Mouse (Mus musculus) brain, embryonic 18.5 days (tissue): ENCODE measurements around the gene Ubald2.

Experiments
- DNase-seq: peaks from one replicate; pipeline ENCODE4 v3.0.0-alpha.2; 2012; ENCODE audit warnings: low read depth, low spot score

Gene Ubald2

DNA sequence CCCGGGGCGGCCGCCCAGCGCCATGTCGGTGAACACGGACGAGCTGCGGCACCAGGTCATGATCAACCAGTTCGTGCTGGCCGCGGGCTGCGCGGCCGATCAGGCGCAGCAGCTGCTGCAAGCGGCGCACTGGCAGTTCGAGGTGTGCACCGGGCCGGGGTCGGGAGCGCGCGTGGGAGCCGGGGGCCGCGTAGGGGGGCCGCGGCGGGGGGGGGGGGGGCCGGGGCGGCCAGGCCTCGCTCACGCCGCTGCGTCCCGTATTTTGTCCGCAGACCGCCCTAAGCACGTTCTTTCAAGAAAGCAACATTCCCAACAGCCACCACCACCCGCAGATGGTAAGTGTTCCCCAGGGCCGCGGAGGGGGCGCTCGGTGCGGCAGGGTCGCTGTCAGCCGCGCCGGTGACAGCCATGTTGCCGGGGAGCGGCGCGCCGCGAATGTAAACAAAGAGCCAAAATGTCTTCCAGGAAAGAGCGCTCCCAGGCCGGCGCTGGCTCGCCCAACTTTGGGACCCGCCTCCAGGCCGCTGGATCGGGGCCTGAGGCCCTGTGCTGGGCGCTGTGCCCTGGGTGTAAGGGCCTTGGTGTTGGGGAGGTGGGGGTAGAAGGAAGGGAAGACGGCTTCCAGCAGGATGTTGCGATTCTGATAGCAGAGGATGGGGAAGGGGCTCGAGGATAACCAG, 533 bp downstream of the Ubald2 start:
- no peak for DNase-seq

DNA sequence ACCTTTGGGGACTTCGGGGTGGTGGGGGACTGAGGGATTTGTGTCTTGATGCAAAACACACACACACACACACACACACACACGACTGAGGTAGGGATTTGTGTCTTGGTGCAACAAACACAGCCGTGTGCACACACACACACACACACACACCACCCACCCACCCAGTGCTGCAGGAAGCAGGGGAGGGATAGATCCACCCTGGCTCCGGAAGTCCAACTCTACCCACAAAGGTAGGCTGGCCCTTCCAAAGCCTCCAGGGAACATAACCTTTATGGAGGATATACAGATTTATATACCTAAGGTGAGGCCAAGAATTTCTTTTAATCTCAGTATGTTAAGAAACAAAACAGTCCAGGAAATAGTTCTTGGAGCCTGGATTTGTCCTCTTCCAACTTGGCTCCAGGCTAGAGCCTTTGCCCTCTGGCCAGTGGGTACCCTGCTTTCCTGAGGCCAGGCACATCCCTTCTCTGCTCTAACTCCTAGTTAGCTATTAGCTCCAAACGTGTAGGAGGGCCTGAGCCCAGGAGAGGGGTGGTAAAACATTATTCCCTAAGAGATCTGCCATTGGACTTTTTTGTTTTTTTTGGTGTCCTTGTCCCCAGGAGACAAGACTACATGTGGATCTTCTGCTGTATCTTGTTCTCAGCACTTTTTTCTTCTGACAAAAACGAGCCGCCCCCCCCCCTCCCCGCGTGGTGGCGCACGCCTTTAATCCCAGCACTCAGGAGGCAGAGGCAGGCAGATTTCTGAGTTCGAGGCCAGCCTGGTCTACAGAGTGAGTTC, 1.3 kb downstream of the Ubald2 start:
- DNase-seq: no peak

DNA sequence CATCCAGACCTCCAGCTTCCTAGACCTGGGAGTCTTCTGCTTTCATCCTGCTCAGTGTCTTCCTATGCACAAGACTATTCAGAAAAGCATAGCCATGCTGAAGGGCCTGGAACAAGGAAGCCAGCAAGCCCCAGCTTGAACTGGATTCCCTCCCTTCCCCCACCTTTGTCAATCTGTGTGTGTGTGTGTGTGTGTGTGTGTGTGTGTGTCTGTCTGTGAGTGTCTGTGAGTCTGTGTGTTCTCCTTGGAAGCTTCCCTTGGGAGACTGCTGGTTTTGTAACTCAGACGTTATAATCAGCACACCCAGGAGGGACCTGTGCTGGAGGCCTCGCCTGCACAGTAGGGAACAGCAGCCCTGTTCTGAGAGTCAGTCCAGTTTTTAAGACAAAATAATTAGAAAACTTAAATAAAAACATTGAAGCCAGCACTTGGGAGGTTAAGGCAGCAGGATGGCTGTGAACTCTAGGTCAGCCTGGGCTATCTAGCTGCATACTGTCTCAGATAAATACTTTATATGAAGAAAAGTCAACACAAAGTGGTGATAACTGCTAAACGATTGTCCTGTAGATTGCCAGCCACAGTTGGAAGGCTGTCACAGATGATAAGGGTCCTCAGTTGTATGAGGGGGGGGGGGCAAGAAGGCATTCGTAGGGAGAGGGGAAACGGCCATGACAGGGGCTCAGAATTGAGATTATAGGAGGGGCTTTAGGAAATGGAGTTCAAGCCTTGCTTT, 2.3 kb downstream of the Ubald2 start:
- DNase-seq: no peak

DNA sequence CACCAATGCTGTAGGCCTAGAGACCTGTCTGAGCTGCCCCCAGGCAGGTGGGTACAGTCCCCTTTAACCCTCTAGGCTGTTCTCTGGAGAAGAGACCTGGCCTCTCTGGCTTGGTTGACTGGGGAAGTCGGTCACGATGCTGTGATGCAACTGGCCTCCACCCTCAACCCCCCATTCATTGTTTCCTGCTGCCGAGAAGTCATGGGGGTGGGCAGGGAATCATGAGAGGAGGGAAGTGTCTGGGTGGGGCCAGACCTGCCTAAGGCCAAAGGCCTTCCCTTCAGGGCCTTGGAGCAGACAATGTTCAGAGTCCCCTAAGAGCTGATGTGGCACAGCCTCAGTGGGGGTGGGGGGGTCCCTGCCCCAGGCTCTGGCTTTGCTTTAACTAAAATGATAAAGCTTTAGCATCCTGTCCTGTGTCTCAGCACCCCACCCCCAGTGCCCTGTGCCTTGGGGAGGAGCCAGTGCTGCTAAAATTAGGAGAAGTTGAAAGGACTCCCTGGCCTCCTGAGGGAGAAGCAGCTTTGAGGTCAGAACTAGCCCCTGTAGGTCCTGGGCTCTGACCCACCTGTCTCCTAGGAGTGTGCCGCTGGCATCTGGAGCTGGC, 2.9 kb downstream of the Ubald2 start:
- DNase-seq: no peak

DNA sequence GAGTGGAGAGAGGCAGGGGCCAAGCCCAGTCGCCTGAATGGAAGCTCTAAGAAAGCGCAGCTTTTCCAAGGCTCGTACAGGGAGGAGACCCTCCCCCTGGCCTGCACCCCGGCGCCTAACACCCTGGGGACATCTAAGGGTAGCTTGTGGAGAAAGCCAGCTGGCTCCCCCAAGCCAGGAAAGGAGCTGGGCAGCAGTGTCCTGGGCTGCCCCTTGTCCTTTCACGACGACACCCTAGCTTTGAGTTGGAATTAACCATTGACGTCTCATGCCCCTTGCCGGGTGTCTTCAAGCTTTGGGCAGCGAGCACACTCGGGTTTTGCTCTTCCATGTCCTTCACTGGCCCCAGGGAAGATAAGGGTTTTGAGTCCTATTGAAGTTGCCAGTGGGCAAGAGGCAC, 3.6 kb downstream of the Ubald2 start:
- DNase-seq: no peak

DNA sequence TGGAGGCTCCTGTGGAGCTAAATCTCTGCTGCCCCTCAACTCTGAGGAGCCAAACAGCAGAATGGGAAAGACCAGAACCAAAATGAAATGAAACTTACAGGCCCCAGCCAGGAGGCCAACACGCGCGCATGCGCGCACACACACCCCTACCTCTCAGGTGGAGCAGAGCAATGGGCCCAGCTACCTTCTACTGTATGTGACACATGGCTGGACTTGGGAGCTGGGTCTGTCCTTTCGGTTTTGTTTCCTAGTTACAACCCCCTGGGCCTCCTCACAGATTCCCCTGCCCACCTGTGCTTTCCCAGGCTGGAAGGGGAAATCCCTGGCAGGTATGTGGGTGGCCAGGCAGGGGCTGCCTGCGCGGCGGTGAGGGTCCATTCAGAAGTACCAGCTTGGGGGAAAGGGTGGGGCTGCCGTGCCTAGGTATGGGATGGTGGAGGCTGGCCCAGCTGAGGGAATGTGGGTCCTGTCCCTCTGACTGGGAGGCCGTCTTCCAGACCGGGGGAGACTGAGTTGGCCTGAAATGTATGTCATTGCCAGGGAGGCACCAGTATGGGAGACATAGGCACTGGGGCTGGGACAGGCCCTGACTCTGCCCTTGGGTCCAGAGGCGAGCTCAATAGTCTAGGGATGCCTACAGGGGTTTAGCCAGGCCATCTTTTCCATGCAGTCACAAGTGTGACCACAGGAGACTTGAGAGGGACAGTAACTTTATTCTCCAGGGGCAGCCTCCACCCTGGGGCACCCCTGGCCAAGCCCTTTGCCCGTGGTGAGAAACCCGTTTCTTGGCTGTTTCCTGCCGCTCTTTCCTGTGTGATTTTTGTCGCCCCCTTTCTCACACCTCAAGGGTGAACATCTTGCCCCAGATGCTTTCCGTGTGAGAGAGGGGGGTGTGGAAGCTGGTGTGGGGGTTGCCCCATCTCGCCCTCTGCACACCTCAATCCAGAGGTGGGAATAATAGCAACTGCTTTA, 5.7 kb downstream of the Ubald2 start:
- no peak for DNase-seq

DNA sequence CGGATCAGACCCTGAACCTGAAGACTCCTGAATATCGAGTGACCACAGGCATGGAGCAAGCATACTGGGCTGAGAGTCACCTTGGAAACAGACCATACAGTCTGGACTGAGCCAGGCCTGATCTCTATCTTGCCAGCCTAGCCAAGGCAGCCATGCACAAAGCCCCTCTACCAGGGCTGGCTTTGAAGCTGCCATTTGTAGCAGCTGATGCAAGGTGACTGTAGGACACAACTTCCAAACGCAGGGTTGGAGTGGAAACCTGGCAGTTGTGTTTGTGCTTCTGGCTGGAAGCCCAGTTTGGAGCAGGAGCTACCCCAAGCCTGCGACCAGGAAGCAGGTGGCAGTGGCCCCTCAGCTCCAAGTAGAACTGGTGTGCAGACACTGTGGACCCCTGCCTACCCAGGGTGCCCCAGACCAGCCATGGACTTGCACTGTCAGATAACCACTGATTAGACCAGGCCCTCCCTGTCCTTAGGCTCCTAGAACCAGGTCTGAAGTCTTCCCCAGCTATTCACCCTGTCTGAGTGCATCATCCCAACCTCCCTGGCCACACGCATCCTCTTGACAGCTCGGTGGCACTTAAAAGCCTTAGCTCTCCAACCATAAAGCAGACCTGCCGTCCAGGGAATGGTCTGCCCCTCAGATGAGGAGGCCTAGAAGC, 6.6 kb downstream of the Ubald2 start:
- DNase-seq: no peak

DNA sequence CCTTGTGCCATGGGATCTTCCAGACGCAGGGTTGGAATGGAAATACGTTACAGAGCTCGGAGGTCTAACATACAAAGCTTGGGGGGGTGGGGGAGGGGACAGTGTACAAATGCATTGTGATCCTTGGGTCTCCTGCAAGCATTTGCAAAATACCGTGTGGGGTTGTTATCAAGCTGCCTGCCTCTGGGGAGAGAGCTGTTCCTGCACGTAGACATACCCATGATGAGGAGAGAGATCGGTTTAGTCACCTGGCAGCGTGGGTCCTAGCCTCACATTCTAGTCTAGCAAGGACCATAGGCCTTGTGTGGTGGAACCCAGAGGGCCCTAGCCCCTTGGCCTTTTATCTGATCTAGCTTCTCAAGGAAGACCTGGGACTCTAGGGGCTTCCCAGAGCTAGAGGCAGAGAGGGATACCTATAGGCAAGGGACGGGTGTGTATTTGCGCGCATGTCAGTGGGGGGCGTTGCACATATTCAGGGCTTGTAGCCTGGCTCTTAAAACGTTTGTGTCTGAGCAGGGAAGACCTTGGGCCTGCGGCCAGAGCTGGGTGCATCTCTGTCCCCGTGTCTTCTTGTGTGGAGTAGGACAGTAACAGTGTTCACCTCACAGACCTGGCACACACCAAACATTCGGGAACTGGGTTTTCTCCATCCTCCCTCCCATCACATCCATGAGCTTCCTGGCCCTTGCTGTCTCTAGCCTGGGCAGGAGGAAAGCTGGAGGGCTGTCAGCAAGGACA, 8.4 kb downstream of the Ubald2 start:
- no peak for DNase-seq

DNA sequence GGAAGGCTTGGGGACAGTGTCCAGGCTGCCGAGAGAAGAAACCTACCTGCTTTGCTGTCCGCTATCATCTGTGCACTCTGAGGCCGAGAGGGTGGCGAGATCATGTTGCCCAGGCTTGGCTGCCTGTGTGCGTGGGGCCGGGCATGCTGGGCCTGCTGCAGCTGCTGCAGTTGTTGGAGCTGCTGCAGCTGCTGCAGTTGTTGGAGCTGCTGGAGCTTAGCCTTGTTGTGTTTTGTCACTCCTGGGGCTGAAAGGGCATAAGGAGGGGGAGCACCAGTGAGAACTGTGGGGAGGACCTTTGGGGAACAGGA, 8.9 kb downstream of the Ubald2 start:
- DNase-seq: no peak

DNA sequence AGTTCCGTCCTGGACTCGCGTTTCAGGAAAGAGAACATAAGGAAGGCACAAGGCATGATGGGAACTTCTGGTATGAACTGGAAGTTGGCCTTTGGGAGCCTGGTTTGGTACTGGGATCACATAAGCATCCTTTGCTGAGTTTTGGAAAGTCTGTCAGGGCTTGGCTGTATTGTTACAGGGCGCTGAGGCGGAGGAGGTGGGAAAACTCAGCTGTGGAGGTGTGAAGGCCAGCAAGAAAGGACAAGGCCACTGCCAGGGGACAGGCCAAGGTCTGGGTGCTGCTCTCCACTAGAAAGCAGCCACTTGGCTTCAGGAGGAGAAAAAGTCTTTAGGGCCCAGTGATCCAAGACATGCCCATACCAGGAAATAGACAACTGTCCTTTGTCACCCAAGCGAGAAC, 9.4 kb downstream of the Ubald2 start:
- DNase-seq: no peak

DNA sequence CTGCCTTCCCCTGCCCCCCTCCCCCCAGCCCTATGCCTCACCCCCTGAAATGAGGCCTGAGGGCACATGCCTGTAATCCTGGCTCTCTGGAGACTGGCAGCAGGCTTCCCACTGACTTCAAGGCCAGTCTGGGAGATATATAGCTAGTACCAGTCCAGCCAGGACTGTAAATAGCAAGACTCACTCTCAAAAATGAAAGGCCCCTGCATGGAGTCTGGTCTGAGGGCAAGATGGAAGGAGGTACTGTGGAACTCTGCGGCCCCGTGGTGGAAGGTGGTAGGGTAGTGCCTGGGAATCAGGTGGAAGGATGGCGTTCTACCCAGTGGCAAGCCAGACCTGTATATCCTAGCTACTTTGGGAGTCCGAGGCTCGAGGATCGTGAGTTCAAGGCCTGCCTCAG, 10.0 kb downstream of the Ubald2 start:
- DNase-seq: no peak

DNA sequence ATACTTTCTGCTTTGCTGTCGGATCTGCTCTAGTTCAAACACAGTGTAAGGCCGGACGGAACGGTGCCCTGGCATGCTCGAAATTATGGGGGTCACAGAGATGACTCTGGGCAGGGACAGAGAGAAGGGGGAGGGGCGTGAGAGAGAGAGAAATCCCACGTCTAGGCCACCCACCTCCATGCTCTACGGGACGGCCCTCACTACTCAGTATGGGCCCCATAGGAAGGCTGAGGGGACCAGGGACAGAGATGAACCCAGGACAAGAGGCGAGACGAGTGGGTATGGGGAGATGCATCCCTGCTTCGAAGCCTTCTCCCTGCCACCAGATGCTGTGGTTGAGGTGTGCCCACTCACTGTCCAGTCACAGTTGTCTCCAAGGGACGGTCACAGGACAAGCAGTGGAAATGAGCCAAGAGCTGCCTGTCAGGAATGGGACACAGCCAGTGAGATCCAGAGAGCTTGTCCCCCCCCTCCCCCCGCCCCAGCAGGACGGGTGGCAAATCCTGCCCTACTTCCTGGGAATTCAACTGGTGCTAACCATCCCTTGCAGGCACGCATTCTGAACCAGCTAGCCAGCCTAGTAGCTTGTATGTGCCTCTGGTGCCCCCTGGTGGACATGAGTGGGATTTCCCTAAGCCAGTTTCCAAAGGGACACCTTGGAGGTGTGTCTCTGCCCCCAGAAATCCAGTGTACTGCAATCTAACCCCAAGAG, 11.9 kb downstream of the Ubald2 start:
- DNase-seq: peak; percentile 55

DNA sequence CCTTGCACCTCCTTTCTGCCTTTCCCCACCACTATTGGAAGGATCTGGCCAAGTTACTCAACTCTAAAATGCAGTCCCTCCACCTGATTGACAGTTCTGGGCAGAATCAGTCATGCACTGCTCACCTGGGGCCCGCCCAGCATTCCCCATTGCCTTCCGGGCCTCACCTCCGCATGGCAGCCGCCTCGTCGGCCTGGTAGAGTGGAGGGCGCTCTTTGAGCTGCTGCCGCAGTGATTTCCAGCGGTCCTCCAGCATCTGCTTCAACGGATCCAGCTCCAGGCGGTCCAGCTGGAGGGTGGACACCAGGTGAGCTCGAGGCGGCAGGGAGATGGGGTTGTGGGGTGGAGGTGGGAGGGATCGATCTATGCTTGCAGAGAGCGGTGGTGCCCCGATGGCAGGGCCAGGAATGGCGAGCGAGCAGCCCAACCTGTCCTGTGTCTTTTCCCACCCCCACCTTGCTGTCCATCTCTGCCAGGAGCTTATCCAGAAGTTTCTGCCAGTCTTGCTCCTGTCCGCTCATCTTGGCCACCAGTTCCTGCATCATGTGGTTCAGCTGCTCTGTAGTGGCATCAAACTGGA, 12.5 kb downstream of the Ubald2 start:
- DNase-seq: no peak

DNA sequence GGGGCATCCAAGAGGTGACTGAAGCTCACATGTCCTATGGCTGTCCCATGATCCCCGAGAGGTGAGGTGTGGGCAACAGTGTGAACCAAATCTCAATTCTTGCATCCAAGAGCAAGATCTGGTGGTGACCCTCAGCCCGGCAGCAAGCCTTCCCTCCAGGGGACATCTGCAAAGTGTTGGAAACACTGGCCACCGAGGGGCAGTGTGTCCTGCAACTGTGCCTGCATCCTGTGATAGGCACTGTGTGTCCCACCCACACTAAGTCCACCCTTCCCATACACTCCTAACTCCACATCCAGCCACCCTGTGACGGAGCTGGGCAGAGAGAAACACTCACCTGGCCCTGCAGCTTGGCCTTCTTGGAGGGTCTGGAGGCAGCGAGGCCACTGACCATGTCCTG, 13.9 kb downstream of the Ubald2 start:
- DNase-seq: no peak

DNA sequence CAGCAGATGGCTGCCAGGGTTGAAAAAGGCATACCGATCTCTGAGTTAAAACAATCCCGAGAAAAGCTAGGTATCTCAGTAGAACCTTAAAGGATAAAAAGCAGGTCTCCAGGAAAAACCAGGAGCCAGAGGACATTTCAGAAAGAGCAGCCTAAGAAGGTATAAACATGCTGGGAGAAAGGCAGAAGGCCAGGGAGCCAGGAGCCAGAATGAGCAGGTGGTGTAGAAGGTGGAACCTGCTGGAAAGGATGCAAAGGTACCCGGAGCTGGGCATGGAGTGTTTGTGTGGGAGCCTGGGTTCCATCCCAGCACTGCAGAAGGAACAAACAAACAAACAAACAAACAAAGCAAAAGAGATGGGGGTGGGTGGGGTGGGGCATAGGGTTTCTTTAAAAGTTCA, 15.4 kb downstream of the Ubald2 start:
- no peak for DNase-seq

DNA sequence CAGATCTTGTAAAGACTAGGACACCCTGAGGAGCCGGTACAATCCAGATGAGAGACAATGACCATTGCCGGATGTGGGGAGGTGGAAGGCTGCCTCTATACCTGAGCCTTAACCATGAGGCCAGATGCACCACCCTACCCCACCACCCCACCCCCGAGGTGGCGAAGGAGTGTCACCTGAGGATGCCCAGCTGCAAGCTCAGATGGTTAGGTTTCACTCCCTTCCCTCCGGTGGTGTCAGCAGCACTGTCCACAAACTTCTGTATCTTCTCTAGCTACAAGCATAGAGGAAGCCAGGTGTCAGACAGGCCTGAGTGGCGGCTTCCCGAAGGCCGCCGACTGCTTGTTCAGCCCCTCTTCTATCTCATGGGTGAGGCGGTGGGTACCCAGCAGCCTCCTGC, 20.0 kb downstream of the Ubald2 start:
- DNase-seq: no peak

DNA sequence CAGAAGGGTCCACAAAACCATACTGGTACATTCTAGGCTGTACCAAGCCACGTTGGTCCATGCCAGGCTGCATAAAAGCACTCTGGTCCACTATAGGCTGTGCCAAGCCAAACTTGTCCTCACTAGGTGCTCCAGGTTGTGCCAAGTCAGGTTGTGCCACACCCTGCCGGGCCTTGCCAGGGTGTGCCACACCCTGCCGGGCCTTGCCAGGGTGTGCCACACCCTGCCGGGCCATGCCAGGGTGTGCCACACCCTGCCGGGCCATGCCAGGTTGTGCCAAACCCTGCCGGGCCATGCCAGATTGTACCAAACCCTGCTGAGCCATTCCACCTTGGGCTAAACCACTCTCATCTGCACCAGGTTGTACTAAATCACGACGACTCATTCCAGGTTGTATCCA, 22.3 kb downstream of the Ubald2 start:
- DNase-seq: no peak

DNA sequence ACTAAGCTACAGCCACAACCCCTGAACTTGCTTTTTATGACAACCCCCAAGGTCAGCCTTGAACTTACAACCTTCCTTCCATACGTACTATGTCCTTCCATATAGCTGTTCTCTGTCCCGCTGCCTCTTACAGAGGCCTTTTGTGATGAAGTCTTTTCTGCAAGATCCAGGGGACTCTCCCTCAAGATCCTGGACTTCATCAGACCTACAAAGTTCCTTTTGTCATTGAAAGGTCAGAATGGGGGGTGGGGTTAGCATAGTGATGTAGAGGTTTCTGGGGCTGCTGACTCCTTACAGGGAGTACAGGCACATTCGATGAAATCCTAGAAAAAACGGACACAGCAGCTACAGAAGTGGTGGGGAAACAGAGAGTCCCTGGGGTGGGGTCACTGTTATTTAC, 25.9 kb downstream of the Ubald2 start:
- DNase-seq: no peak

DNA sequence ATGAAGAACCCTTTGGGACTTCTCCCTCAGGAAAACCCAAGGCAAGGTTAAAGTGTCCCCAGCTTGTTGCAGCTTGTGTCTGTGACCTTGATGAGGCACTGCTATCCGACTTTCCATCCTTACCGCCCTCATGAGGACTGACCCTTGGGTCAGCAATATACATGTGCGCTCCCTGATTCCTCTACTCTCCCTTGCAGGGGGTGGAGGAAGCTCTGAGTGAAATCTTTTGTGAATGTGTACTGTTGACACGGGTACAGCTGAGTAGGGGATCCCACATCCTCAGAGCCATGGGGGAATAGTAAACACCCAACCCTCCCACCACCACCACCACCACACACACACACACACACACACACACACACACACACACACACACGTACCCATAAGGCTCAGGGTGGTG, 29.4 kb downstream of the Ubald2 start:
- DNase-seq: no peak
